Mouse (Mus musculus): Measurements from ENCODE around the gene Mipep.

Gene Mipep

DNA sequence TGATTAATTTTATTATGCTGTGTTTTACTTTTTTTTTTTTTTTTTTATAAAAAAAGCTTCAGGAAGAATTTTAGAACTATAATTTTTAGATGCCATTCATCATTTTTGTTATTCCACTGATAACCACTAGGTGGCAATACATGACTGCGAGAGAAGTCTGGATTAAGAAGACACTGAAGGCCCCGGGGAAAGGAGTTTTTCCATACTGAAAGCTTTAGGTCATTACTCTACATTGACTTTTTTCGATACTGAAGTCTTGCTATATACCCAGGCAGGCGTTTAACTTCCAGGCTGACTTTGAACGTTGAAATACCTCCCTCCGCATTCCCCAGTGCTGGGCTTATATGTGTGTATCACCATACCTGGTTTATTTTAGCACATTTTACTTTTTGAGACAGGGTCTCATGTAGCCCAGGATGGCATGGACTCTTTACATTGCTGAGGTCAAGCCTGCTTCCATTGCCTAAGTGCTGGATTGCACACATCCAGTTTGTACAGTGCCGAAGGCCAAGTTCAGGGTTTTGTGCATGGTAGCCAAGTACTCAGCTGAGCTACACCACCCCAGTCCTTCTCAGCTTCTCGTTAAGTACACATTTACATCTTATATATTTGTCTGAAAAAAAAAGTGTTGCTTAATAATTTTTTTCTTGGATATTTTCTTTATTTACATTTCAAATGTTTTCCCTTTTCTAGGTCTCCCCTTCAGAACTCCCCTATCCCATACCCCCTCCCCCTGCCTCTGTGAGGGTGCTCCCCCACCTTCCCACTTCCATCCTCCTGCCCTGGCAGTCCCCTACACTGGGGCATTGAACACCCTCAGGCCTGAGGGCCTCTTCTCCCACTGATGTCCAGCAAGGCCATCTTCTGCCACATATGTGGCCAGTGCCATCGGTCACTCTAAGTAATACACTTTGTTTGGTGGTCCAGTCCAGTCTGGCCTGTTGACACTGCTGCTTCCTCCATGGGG lies 15.7 kb downstream of the Mipep start:
- DNase-seq (ENCODE audit: low read depth, low spot score), result peak; percentile 72

GRCm38 (mm10) chr14:60802026-60802425 lies 17.7 kb downstream of the Mipep start:
- DNase-seq (ENCODE audit: low read depth, low spot score), result no peak

DNA sequence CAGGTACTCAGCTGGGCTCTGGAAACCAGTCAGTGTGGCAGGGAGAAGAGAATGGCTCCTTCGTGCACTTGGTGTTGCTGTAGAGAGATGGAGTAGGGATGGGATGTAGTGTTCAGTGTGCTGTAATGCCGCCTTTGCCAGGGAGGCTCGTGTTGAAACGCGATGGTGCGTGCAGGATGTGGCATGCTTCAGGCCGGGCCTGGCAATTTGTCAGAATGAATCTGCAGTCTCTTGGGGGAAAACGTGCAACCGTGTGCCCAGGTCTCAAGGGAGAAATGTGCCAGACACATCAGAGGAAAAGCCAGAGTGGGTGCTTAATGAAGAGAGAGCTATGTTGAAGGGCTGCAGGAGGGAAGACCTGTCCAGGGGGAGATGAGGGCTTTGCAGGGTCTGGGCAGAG lies 20.6 kb downstream of the Mipep start:
- no peak for DNase-seq (ENCODE audit: low read depth, low spot score)

- no peak for DNase-seq (ENCODE audit: low read depth, low spot score)
These were observed 21.5 kb downstream of the Mipep start for GRCm38 (mm10) chr14:60805871-60806270.

GRCm38 (mm10) chr14:60806891-60807344 lies 22.5 kb downstream of the Mipep start:
- peak; percentile 9 for DNase-seq (ENCODE audit: low read depth, low spot score)

DNA sequence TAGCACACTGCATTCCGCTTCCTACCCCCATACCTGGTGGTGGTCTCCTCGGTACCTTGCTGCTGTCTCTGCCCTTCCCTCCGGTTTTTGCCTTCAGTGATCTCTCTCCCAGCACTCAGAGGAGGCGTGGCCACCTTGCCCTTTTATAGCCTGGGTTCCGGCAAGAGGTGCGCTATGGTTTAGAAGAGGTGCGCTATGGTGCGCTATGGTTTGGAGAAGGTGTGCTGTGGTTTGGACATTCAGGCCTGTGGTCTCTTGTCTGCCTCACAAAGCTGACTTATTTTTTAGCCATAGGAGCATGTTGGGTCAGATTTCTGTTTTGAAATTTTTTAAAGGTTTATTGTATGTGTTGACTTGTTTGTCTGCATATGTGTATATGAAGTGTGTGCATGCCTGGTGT lies 25.5 kb downstream of the Mipep start:
- no peak for DNase-seq (ENCODE audit: low read depth, low spot score)

DNA sequence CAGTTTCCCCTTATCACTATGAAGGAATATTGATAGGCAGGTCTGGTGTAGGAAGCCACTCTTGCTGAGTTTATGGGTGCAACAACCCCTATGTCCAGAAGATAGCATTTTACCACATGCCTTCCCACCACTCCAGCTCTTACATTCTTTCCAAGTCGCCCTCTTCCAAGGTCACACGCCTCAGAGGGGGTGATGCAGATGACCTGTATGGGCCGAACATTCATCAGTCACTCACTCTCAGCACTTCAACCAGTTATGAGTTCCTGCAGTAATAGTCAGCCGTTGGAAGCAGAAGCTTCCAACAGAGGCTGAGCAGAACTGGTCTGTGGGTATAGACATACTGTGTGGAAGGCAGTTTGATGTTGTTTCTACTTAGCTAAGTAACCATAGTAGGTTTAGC lies 27.2 kb downstream of the Mipep start:
- no peak for DNase-seq (ENCODE audit: low read depth, low spot score)

- no peak for DNase-seq (ENCODE audit: low read depth, low spot score)
These were observed 30.7 kb downstream of the Mipep start for GRCm38 (mm10) chr14:60815098-60815497.

DNA sequence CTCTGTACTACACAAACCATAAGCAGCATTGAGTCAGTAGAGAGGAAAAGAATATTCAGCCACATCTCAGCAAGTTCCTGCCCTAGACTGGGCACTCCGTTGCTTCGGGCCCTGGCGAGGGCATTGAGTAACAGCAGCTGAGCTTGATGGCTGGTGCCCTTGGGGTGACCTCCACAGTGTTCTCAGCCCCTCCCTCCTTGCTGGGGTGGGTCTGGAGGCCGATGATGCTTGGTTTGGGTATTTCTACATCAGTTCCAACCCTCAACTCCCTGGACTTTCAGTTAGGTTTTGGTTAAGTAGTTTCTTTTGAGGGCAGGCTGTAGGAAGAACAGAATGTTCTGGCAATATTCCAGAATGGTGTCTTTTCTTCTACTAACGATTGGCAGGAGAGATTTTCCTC lies 33.7 kb downstream of the Mipep start:
- DNase-seq (ENCODE audit: low read depth, low spot score), result no peak

DNA sequence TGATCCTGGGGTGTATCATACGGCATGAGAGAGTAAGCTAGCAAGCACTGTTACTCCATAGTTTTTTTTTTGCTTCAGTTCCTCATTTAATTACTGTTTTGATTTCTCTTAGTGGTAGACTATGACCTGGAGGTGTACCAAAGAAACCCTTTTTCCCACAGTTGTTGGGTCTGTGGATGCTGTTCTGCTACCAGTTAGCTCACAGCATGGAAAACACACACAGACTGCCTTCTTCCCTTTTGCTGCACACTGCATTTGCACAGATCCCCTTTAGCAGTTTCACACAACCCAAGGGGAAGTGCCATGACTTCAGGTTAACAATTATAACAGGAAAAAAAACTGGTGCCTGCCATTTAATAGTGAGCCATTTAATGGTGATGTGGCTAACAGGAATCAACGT lies 45.7 kb downstream of the Mipep start:
- no peak for DNase-seq (ENCODE audit: low read depth, low spot score)

- DNase-seq (ENCODE audit: low read depth, low spot score), result no peak
These were observed 52.3 kb downstream of the Mipep start for GRCm38 (mm10) chr14:60836709-60837108.

DNA sequence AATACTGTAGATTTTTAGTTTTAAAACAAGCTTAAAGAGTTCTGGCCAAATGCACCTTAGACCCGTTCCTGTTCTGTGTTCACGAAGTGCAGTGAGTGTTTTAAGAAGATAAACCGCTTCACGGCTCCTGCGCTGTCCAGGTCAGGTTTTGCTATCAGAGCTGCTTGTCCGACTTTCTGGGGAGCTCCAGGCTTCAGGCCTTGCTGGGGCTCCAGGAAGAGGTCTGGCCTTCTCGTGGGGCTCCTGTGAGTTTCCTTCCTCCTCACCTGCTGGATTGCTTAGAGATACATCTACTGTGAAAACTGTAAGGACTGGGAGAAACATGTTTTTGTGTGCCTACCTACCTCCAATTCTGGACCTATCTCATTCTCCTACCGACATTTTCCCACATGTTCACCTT lies 55.3 kb downstream of the Mipep start:
- DNase-seq (ENCODE audit: low read depth, low spot score), result no peak

DNA sequence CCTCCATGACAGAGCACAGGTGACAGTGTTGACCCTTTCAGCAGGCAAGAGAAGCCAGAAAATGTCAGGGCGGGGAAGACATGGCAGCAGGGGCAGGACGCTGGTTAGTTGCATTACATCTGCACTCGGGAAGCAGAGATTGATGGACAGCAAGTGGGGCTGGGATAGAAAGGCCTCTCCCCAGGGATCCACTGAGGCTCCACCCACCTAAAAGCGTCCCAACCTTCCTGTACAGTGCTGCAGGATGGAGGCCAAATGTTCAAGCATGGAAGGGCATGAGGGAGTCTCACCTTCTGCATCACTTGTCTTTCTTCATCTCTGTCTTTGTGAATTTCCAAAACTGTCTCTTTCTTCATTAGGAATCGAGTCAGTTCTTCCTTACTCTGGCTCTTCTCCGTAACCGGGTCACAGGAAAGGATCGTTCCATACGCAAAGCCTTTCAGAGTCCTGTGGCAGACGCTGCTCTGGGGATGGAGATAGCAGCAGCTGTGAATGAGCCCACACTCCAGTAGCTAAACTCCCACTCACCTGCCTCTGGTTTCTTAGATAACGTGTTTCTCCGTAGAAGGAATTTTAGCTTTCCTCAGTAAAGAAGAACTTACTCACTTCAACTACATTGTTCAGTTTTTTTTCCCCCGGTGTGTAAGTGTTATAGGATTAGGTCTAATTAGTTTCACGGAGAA lies 57.7 kb downstream of the Mipep start:
- DNase-seq (ENCODE audit: low read depth, low spot score), result no peak

DNA sequence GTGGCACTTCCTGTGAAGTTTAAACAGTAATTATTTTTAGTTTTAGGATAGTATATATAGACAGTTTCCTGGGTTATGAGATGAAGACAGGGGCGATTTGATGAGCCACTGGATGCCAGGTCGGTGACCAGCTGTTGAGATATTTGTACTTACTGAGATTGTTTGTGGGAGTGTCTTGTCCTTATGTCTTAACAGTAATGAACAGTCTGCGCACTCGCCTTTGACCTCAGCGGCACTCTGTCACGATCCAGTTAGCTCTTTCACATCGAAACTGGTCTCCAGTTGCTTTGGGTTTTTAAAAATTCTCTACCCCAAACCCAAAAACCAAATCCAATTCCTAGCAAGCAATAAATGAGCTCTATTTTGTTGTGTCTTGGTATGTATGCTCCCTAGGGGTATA lies 59.2 kb downstream of the Mipep start:
- no peak for DNase-seq (ENCODE audit: low read depth, low spot score)

- no peak for DNase-seq (ENCODE audit: low read depth, low spot score)
These were observed 61.1 kb downstream of the Mipep start for GRCm38 (mm10) chr14:60845261-60846045.

GRCm38 (mm10) chr14:60846174-60846573 lies 61.8 kb downstream of the Mipep start:
- DNase-seq (ENCODE audit: low read depth, low spot score), result no peak

DNA sequence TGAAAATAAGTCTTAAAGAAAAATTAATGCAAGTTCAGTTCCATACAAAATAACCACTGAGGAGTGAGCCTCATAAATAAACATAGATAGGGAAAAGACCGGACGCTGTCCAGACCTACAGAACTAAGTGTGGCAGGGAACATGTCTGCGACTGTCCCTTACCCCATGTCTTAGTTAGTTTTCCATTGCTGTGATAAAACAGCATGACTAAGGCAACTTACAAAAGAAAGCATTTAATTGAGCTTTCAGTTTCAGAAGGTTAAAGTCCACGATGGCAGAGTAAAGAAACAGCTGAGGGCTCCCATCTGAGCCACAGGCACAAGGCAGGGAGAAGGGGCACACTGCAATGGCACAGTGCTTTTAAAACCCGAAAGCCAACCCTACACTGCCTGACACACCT lies 63.8 kb downstream of the Mipep start:
- no peak for DNase-seq (ENCODE audit: low read depth, low spot score)

DNA sequence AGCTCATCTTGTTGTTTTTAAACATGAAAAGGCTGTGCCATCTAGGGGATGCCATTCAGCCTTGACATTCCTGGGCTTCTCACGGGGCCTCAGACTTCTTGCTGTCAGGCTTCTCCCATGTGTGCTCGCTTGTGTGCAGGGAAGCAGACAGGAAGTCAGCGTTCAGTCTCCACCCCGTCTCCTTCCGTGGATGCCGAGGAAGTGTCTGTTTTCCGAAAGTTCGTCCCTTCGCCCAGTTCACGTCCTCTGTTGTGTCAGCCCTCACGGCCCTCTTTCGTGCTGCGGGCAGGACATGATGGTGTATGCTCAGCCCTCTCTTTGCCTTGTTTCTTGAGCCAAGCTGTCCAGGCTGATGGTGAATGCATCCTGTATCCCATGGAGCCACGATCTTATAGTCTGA lies 65.7 kb downstream of the Mipep start:
- DNase-seq (ENCODE audit: low read depth, low spot score), result no peak

DNA sequence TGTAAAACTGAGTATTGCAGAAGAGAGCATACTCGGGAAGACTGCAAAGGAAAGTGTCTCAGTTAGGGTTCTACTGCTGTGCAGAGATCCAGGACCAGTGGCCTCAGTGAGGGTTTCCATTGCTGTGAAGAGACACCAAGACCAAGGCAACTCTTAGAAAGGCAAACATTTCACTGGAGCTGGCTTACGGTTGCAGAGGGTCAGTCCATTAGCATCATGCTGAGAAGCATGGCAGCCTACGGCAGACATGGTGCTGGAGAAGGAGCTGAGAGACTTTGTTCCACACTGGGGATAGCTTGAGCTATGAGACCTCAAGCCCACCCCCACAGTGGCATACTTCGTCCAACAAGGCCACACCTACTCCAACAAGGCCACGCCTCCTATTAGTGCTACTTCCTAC lies 67.3 kb downstream of the Mipep start:
- no peak for DNase-seq (ENCODE audit: low read depth, low spot score)

GRCm38 (mm10) chr14:60856199-60856912 lies 72.0 kb downstream of the Mipep start:
- no peak for DNase-seq (ENCODE audit: low read depth, low spot score)

GRCm38 (mm10) chr14:60856913-60857300 lies 72.5 kb downstream of the Mipep start:
- DNase-seq (ENCODE audit: low read depth, low spot score), result no peak
